Mouse (Mus musculus): Measurements from ENCODE around the gene Ankrd52.

Ankrd52 gene

GRCm38 (mm10) chr10:128370021-128370420 is 6.9 kb upstream of the Ankrd52 start:
- no peak for DNase-seq

- DNase-seq: peak; percentile 18
These were observed 6.3 kb upstream of the Ankrd52 start for GRCm38 (mm10) chr10:128370601-128371000.

- no peak for DNase-seq
These were observed 4.8 kb upstream of the Ankrd52 start for GRCm38 (mm10) chr10:128372142-128372541.

GRCm38 (mm10) chr10:128372989-128373748 is 3.7 kb upstream of the Ankrd52 start:
- DNase-seq: no peak

GRCm38 (mm10) chr10:128374393-128374792 is 2.5 kb upstream of the Ankrd52 start:
- no peak for DNase-seq

- DNase-seq: no peak
These were observed 838 bp upstream of the Ankrd52 start for GRCm38 (mm10) chr10:128376099-128376454.

- no peak for DNase-seq
These were observed 466 bp downstream of the Ankrd52 start for GRCm38 (mm10) chr10:128377222-128377939.

GRCm38 (mm10) chr10:128377940-128378448 is 1.1 kb downstream of the Ankrd52 start:
- no peak for DNase-seq

- DNase-seq: no peak
These were observed 1.5 kb downstream of the Ankrd52 start for GRCm38 (mm10) chr10:128378462-128378861.

- no peak for DNase-seq
These were observed 2.3 kb downstream of the Ankrd52 start for GRCm38 (mm10) chr10:128379260-128379659.

- peak; percentile 36 for DNase-seq
These were observed 3.6 kb downstream of the Ankrd52 start for GRCm38 (mm10) chr10:128380565-128380964.

GRCm38 (mm10) chr10:128382482-128382881 is 5.6 kb downstream of the Ankrd52 start:
- no peak for DNase-seq

GRCm38 (mm10) chr10:128385902-128386301 is 9.0 kb downstream of the Ankrd52 start:
- no peak for DNase-seq

- DNase-seq: no peak
These were observed 12.0 kb downstream of the Ankrd52 start for GRCm38 (mm10) chr10:128388941-128389340.

- no peak for DNase-seq
These were observed 12.7 kb downstream of the Ankrd52 start for GRCm38 (mm10) chr10:128389570-128389969.

- DNase-seq: no peak
These were observed 13.5 kb downstream of the Ankrd52 start for GRCm38 (mm10) chr10:128390366-128390765.

- no peak for DNase-seq
These were observed 14.9 kb downstream of the Ankrd52 start for GRCm38 (mm10) chr10:128391850-128392249.

- no peak for DNase-seq
These were observed 19.2 kb downstream of the Ankrd52 start for GRCm38 (mm10) chr10:128396017-128396673.

- peak; percentile 62 for DNase-seq
These were observed 19.9 kb downstream of the Ankrd52 start for GRCm38 (mm10) chr10:128396716-128397264.

GRCm38 (mm10) chr10:128397466-128397865 is 20.6 kb downstream of the Ankrd52 start:
- DNase-seq: no peak

GRCm38 (mm10) chr10:128400338-128400737 is 23.4 kb downstream of the Ankrd52 start:
- peak; percentile 84 for DNase-seq

- peak; percentile 65 for DNase-seq
These were observed 24.1 kb downstream of the Ankrd52 start, which contains the start of gene Slc39a5 for GRCm38 (mm10) chr10:128401056-128401455. Slc39a5 (minus strand) TSS chr10:128401229.

- DNase-seq: no peak
These were observed 24.7 kb downstream of the Ankrd52 start for GRCm38 (mm10) chr10:128401638-128402037.

All from kidney, postnatal 14 days (tissue).